Mouse (Mus musculus) thymus, adult 2 months (tissue): ENCODE results near the gene Ifi44.

Experiments
- CTCF ChIP-seq: fragments of 200-500 bp; IDR thresholded peaks from 2 replicates; pipeline ENCODE4 v1.5.1; 2012; ENCODE audit warnings: mild to moderate bottlenecking, control low read depth, low read length, moderate library complexity, borderline replicate concordance; ENCODE audit not compliant: control insufficient read depth, poor library complexity, insufficient read depth; ENCODE audit errors: extremely low read depth
- POLR2A ChIP-seq: fragments of 200-500 bp; IDR thresholded peaks from 2 replicates; pipeline ENCODE4 v1.6.1; 2012; ENCODE audit warnings: mild to moderate bottlenecking, low read length, control low read depth, moderate library complexity; ENCODE audit not compliant: control insufficient read depth, poor library complexity, insufficient read depth; ENCODE audit errors: extremely low read depth

GRCm38 (mm10) chr3:151749737-151750136, at the start of gene Ifi44:
- TF ChIP-seq CTCF: no peak
- TF ChIP-seq POLR2A: no peak
